Mouse (Mus musculus) frontal cortex, postnatal 14 days (tissue): ENCODE measurements around the gene Mtfr1l.
"Not testable (repeated sequence)": the region's sequence is repeated elsewhere in the genome, so short reads cannot be mapped to it uniquely, and the experiment has no call there.

Experiments
- DNase-seq, 2 experiments: peaks; one replicate each; pipeline ENCODE4 v3.0.0; 2022; ENCODE audit warnings: low spot score in 2 of 2

Mtfr1l gene

GRCm38 (mm10) chr4:134516981-134517380 is 18.2 kb downstream of the Mtfr1l start:
- DNase-seq: no peak

GRCm38 (mm10) chr4:134515614-134516013 is 19.6 kb downstream of the Mtfr1l start:
- DNase-seq: no peak

- no peak for DNase-seq
Measured at GRCm38 (mm10) chr4:134514309-134514930, 20.8 kb downstream of the Mtfr1l start.

GRCm38 (mm10) chr4:134512798-134513197 is 22.4 kb downstream of the Mtfr1l start:
- peak in 1 of 2 experiments; percentile 44 for DNase-seq

- no peak for DNase-seq
Measured at GRCm38 (mm10) chr4:134511730-134512129, 23.5 kb downstream of the Mtfr1l start.

GRCm38 (mm10) chr4:134510845-134511411 is 24.3 kb downstream of the Mtfr1l start, which contains the start of gene Aunip:
Gene Aunip, plus strand, starts transcription at chr4:134510999.
- peak; percentile 67 to 80 for DNase-seq

GRCm38 (mm10) chr4:134510396-134510795 is 24.8 kb downstream of the Mtfr1l start:
- DNase-seq: no peak

GRCm38 (mm10) chr4:134506713-134507112 is 28.5 kb downstream of the Mtfr1l start:
- DNase-seq: no peak

- no peak for DNase-seq
Measured at GRCm38 (mm10) chr4:134505966-134506594, 29.1 kb downstream of the Mtfr1l start.

GRCm38 (mm10) chr4:134505303-134505789 is 29.8 kb downstream of the Mtfr1l start:
- no peak for DNase-seq

GRCm38 (mm10) chr4:134503686-134504357 is 31.4 kb downstream of the Mtfr1l start:
- DNase-seq: no peak

- no peak for DNase-seq
Measured at GRCm38 (mm10) chr4:134501095-134501494, 34.1 kb downstream of the Mtfr1l start.

GRCm38 (mm10) chr4:134498983-134499382 is 36.2 kb downstream of the Mtfr1l start:
- DNase-seq: not testable (repeated sequence)

- no peak for DNase-seq
Measured at GRCm38 (mm10) chr4:134497986-134498731, 37.0 kb downstream of the Mtfr1l start.

GRCm38 (mm10) chr4:134497223-134497622 is 38.0 kb downstream of the Mtfr1l start:
- DNase-seq: no peak

GRCm38 (mm10) chr4:134496595-134497210 is 38.5 kb downstream of the Mtfr1l start, which contains the start of gene Paqr7:
Gene Paqr7, plus strand, starts transcription at chr4:134496697.
- DNase-seq: peak; percentile 56 to 61

GRCm38 (mm10) chr4:134495546-134495923 is 39.7 kb downstream of the Mtfr1l start:
- no peak for DNase-seq

- no peak for DNase-seq
Measured at GRCm38 (mm10) chr4:134494780-134495545, 40.2 kb downstream of the Mtfr1l start.

- not testable (repeated sequence) for DNase-seq
Measured at GRCm38 (mm10) chr4:134494161-134494560, 41.0 kb downstream of the Mtfr1l start.

- no peak for DNase-seq
Measured at GRCm38 (mm10) chr4:134491716-134492115, 43.5 kb downstream of the Mtfr1l start.
